8 mouse cellular contexts compared by ENCODE assay signal in genomic region chr1:153414962-153415361, GRCm38 (mm10). TPM values are rescaled to one million over a fixed set of nuclear protein-coding genes. Genes with fewer than 3 reads are reported as not detected.
DNase-seq lines count a peak whose midpoint lies in the region; ATAC-seq lines count a peak whose summit lies in the region.
"Had no signal": no experiment of that assay in that cellular context is flagged by ENCODE, and none has a peak within 500 bp of the region (broad histone marks: within the 10 kb centered on the region; RNA-seq: fewer than 3 reads in every experiment).

No protein-coding gene starts in this region.

- 92% methylated on average over 4 of the region's 4 CpGs for WGBS in forebrain, embryonic 10.5 days
- 79% methylated on average over 4 of the region's 4 CpGs for WGBS in intestine, embryonic 15.5 days

- no peak for ATAC-seq in intestine, embryonic 15.5 days

- no peak overlapping the region for H3K4me3 ChIP-seq in forebrain, embryonic 10.5 days
- H3K4me3 ChIP-seq in intestine, embryonic 15.5 days (replicated peaks) = no peak overlapping the region
- H3K4me3 ChIP-seq: hindbrain, embryonic 15.5 days had no signal

- no peaks in the 10 kb centered on the region for H3K4me1 ChIP-seq in forebrain, embryonic 10.5 days
- H3K4me1 ChIP-seq in intestine, embryonic 15.5 days (replicated peaks) = no peaks in the 10 kb centered on the region
- H3K4me1 ChIP-seq: hindbrain, embryonic 15.5 days had no signal

- H3K36me3 ChIP-seq in splenic B cell, adult 2 months (ENCODE audit: control insufficient read depth, insufficient read depth, low read length, poor library complexity, severe bottlenecking) = no peaks in the 10 kb centered on the region
- H3K36me3 ChIP-seq in forebrain, embryonic 10.5 days (replicated peaks) = no peaks in the 10 kb centered on the region
- H3K36me3 ChIP-seq in intestine, embryonic 15.5 days = no peaks in the 10 kb centered on the region
- H3K36me3 ChIP-seq: hindbrain, embryonic 15.5 days had no signal

- no peak overlapping the region for H3K27ac ChIP-seq in forebrain, embryonic 10.5 days
- no peak overlapping the region for H3K27ac ChIP-seq in intestine, embryonic 15.5 days
- H3K27ac ChIP-seq: hindbrain, embryonic 15.5 days had no signal

- H3K27me3 ChIP-seq in splenic B cell, adult 2 months (ENCODE audit: control insufficient read depth, insufficient read depth, low read length, poor library complexity, severe bottlenecking) = no peaks in the 10 kb centered on the region
- H3K27me3 ChIP-seq in forebrain, embryonic 10.5 days (ENCODE audit: poor library complexity, severe bottlenecking) = no peaks in the 10 kb centered on the region
- H3K27me3 ChIP-seq in intestine, embryonic 15.5 days (replicated peaks) = no peaks in the 10 kb centered on the region
- H3K27me3 ChIP-seq: hindbrain, embryonic 15.5 days had no signal

- no peak overlapping the region for H3K9ac ChIP-seq in intestine, embryonic 15.5 days
- H3K9ac ChIP-seq: hindbrain, embryonic 15.5 days had no signal

- DNase-seq in right cerebral cortex, postnatal 25 days = peak; percentile 29
- DNase-seq in right cerebral cortex, postnatal 4 days = no peak
- DNase-seq in heart, adult 8-10 months (ENCODE audit: low spot score) = peak; percentile 80
- peak; percentile 79 to 83 for DNase-seq in lung, adult 18-20 months
- peak; percentile 94 for DNase-seq in splenic B cell, adult 2 months (ENCODE audit: low read depth, low spot score)
- no peak for DNase-seq in forebrain, embryonic 10.5 days (ENCODE audit: extremely low spot score, low spot score)

- no peak overlapping the region for H3K4me2 ChIP-seq in intestine, embryonic 15.5 days (replicated peaks)
- H3K4me2 ChIP-seq: hindbrain, embryonic 15.5 days had no signal

- no peaks in the 10 kb centered on the region for H3K9me3 ChIP-seq in forebrain, embryonic 10.5 days
- no peaks in the 10 kb centered on the region for H3K9me3 ChIP-seq in intestine, embryonic 15.5 days
- H3K9me3 ChIP-seq: hindbrain, embryonic 15.5 days had no signal

RNA-seq across cellular contexts. Expression of gene Shcbp1l, which starts 10.0 kb away (rescaled TPM):
- total RNA-seq in heart, adult 8-10 months (2022) = not detected
- 0.22 and 0.37 TPM in 2 replicates for polyA plus RNA-seq in forebrain, embryonic 10.5 days (2016; fragmentation: Nextera tagmentation; extraction: Ambion mirVana)
- polyA plus RNA-seq in intestine, embryonic 15.5 days (2015; fragmentation: Nextera tagmentation; extraction: Ambion mirVana) = 0.13 and 0.26 TPM in 2 replicates

Comparison
In these comparisons a context has a peak if more than half of its experiments do, and no peak if none do; other contexts are left out.
1. DNase-seq: peak in right cerebral cortex, postnatal 25 days (single experiment), heart, adult 8-10 months (single experiment), lung, adult 18-20 months (2 of 2) and splenic B cell, adult 2 months (single experiment); none in right cerebral cortex, postnatal 4 days (single experiment) and forebrain, embryonic 10.5 days (single experiment).